Mouse (Mus musculus) myocyte (in vitro differentiated cells): ENCODE measurements around the gene Dctpp1.
A peak's percentile ranks its signal among the peaks of the same experiment; 100 is the strongest.

Experiments used
- CEBPB ChIP-seq: IDR thresholded peaks from 2 replicates; pipeline ENCODE4 v1.6.1; 2011; ENCODE audit warnings: mild to moderate bottlenecking, moderate library complexity; ENCODE audit not compliant: poor library complexity, insufficient read depth, severe bottlenecking
- E2F4 ChIP-seq: IDR thresholded peaks from one replicate; pipeline ENCODE4 v1.6.1; 2011; ENCODE audit warnings: mild to moderate bottlenecking, control low read depth, moderate library complexity; ENCODE audit not compliant: insufficient read depth
- MAX ChIP-seq: IDR thresholded peaks from one replicate; pipeline ENCODE4 v1.6.1; 2011; ENCODE audit warnings: low read depth, mild to moderate bottlenecking, control low read depth
- MYOD1 ChIP-seq, 3 experiments: IDR thresholded peaks; one replicate each; pipeline ENCODE4 v1.6.1; 2011; ENCODE audit warnings: control low read depth in 2 of 3, low read depth in 2 of 3, mild to moderate bottlenecking in 2 of 3, moderate library complexity in 1 of 3; ENCODE audit not compliant: insufficient read length in 2 of 3, control insufficient read depth in 1 of 3
- MYOG ChIP-seq, 3 experiments: IDR thresholded peaks; one replicate each; pipeline ENCODE4 v1.6.1; 2011; ENCODE audit warnings: control low read depth in 2 of 3, low read depth in 2 of 3, mild to moderate bottlenecking in 2 of 3; ENCODE audit not compliant: insufficient read length in 2 of 3, control insufficient read depth in 1 of 3, insufficient read depth in 1 of 3
- POLR2A ChIP-seq: IDR thresholded peaks from one replicate; pipeline ENCODE4 v1.6.1; 2011; ENCODE audit warnings: low read depth, mild to moderate bottlenecking, control low read depth, moderate library complexity; ENCODE audit not compliant: insufficient read length
- POLR2AphosphoS2 ChIP-seq: IDR thresholded peaks from one replicate; pipeline ENCODE4 v1.6.1; 2011; ENCODE audit warnings: low read depth, control low read depth; ENCODE audit not compliant: insufficient read length
- REST ChIP-seq: IDR thresholded peaks from one replicate; pipeline ENCODE4 v1.6.1; 2011; ENCODE audit warnings: mild to moderate bottlenecking, control low read depth, moderate library complexity; ENCODE audit not compliant: insufficient read depth, insufficient read length
- TCF12 ChIP-seq: IDR thresholded peaks from one replicate; pipeline ENCODE4 v1.6.1; 2011; ENCODE audit warnings: mild to moderate bottlenecking, control low read depth; ENCODE audit not compliant: poor library complexity, insufficient read depth, severe bottlenecking
- TCF3 ChIP-seq: IDR thresholded peaks from one replicate; pipeline ENCODE4 v1.6.1; 2011; ENCODE audit warnings: low read depth, control low read depth; ENCODE audit not compliant: insufficient read length
- USF1 ChIP-seq: IDR thresholded peaks from one replicate; pipeline ENCODE4 v1.6.1; 2011; ENCODE audit warnings: low read depth, mild to moderate bottlenecking, control low read depth, moderate library complexity

- TF ChIP-seq TCF3, result no peak
- TF ChIP-seq MAX, result no peak
- TF ChIP-seq USF1, result no peak
- peak; percentile 95 for TF ChIP-seq POLR2AphosphoS2
- TF ChIP-seq CEBPB, result no peak
- peak; percentile 63 for TF ChIP-seq POLR2A
- no peak for TF ChIP-seq MYOG (IDR thresholded peaks at IDR 0.05; ENCODE audit: control insufficient read depth in 1 of 3, insufficient read depth in 1 of 3, insufficient read length in 2 of 3, low read depth in 2 of 3)
- TF ChIP-seq TCF12, result no peak
- TF ChIP-seq E2F4, result no peak
- no peak for TF ChIP-seq REST
- TF ChIP-seq MYOD1 (IDR thresholded peaks at IDR 0.05; ENCODE audit: control insufficient read depth in 1 of 3, insufficient read length in 2 of 3, low read depth in 2 of 3), result no peak
Observed at GRCm38 (mm10) chr7:127214981-127215871, 45.3 kb downstream of the Dctpp1 start.
